Mouse (Mus musculus): Measurements from ENCODE around the gene Ltb4r1. TPM values are rescaled to one million over a fixed set of nuclear protein-coding genes. Genes with fewer than 3 reads are reported as not detected.

The Ltb4r1 gene
- polyA plus RNA-seq, 1 experiment: 0.14 TPM

DNA sequence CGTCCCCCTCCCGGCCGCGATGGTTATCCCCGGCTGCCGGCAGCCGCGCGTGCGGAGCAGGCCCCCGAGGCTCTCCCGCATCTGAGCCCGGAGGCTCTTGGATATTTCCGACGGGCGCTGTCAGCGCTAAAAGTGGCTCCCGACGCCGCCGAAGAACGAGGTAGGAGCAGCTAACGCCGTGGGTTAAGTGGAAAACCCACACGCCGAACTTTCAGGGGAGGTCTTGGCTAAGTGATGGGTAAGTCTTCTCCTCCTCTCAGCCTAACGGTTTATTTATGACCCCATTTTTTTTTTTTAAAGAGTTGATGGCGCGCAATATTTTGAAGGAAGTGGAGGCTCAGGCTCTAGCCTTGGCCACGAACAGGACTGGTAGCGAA lies 19.9 kb upstream of the Ltb4r1 start:
- DNase-seq (ENCODE audit: extremely low spot score in 1 of 2, low spot score in 1 of 2): no peak

GRCm38 (mm10) chr14:55747051-55747847 lies 18.5 kb upstream of the Ltb4r1 start:
- no peak for DNase-seq (ENCODE audit: extremely low spot score in 1 of 2, low spot score in 1 of 2)

DNA sequence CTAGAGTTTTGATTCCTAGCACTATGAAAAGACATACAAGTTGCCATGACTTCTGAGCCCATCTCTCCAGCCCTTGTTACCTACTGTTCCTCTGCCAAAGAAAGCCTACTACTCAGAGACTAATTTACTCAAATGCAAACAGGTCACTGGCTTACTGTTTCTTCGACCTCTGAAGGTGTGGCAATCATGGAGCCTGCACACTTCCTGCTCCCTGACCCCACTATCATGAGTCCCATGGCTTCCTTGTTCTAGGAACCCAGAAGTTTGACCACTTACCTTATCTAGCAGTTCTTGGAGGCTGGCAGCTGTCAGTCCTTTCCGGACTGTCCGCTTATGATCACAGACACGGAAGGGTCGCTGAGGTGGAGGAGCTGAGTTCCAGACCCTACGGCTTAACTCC lies 8.2 kb upstream of the Ltb4r1 start:
- no peak for DNase-seq (ENCODE audit: extremely low spot score in 1 of 2, low spot score in 1 of 2)

GRCm38 (mm10) chr14:55758363-55758784 lies 7.4 kb upstream of the Ltb4r1 start, which contains the start of gene Cideb:
TSS of gene Cideb (minus strand) at chr14:55758458.
- peak in 1 of 2 experiments; percentile 74 for DNase-seq (ENCODE audit: extremely low spot score in 1 of 2, low spot score in 1 of 2)

DNA sequence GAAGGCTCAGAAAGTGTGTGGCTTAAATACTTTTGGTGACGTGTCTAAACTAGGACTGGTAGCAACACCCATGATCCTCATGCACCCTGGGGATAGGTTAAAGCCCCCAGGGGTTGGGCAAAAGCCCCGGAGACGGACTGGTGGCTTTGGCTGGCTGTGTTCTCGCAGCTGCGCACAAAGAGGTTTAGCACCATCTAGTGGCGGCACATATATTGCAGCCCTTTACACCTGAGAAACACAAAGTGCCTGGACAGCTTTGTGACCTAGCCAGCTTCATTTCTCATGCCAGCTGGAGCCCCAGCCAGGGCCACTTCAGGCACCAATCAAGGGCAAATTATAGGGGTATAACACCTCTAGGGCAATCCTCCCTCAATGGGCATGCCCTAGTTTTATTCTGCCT lies 5.6 kb upstream of the Ltb4r1 start:
- peak; percentile 59 to 94 for DNase-seq (ENCODE audit: extremely low spot score in 1 of 2, low spot score in 1 of 2)

- DNase-seq (ENCODE audit: extremely low spot score in 1 of 2, low spot score in 1 of 2): no peak
Observed at GRCm38 (mm10) chr14:55761163-55761562, 4.6 kb upstream of the Ltb4r1 start, which contains the start of gene Ltb4r2. TSS of gene Ltb4r2 (plus strand) at chr14:55761428.

GRCm38 (mm10) chr14:55762001-55762821 lies 3.6 kb upstream of the Ltb4r1 start:
- DNase-seq (ENCODE audit: extremely low spot score in 1 of 2, low spot score in 1 of 2): no peak

GRCm38 (mm10) chr14:55763166-55763565 lies 2.6 kb upstream of the Ltb4r1 start:
- no peak for DNase-seq (ENCODE audit: extremely low spot score in 1 of 2, low spot score in 1 of 2)

- peak in 1 of 2 experiments; percentile 37 for DNase-seq (ENCODE audit: extremely low spot score in 1 of 2, low spot score in 1 of 2)
Observed at GRCm38 (mm10) chr14:55767519-55768414, 2.0 kb downstream of the Ltb4r1 start.

DNA sequence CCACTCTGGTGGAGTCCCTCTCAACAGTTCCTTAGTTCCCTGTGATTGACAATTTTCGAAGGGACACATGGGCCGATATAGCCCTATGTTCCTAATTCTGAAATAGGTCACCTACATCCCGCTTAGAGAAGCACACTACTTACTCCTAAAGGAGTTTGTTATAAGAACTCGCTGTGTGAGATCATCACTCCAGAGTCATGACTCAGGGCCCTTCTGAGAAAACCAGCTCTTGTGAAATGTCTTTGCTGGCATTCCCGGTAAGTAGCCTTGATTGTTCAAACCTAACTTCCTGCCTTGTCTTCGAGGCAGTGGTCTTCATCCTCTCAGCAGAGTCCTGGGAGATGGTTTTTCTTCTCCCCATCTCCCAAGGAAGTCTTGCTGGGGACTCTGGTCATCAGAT lies 2.8 kb downstream of the Ltb4r1 start:
- DNase-seq (ENCODE audit: extremely low spot score in 1 of 2, low spot score in 1 of 2): no peak

DNA sequence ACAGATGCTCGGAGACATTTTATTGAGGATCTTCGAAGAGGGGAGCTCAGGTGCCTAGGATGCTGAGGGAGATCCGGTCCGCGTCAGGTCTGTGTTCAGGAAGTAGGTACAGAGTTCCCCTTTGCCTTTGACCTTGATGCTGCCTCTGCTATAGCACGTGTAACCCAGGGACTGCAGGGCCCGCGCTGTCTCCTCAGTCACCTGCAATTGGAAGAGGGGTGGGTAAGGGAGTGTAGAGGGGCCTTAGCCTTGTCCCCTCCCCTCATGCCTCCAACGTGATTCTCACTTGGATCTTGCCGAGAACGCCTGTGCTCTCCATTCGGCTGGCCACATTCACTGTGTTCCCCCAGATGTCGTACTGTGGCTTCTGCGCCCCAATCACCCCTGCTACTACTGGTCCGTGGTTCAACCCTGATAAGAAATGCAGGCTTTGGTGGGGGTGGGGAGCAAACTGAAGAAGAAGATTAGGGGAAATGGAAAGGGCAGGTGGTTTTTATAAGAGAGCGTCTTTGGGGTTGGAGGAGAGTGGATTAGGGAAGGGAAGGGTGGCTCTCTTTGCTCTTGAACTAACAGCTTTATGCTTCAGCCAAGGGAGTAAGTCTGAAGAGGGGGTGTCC lies 3.4 kb downstream of the Ltb4r1 start:
- no peak for DNase-seq (ENCODE audit: extremely low spot score in 1 of 2, low spot score in 1 of 2)

DNA sequence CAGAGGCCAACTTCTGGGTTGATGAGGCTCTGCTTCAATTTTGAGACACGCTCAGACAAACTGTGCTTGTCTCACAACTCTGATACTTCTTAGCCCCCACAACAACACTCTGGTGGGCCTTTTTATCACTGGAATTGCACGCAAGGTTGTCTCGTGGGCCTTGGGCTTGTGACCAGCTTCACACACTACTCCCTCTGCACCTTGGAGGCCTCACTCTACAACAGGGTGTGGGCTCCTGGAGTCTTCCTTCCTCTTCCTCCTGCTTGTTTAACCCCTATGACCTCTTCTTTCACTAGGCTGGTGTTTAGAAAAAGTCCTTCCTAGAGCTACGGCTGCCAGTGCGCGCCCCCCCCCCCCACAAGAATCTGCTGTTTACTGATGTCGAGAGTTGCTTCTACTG lies 10.9 kb downstream of the Ltb4r1 start:
- DNase-seq (ENCODE audit: extremely low spot score in 1 of 2, low spot score in 1 of 2): no peak

GRCm38 (mm10) chr14:55777176-55777575 lies 11.4 kb downstream of the Ltb4r1 start:
- DNase-seq (ENCODE audit: extremely low spot score in 1 of 2, low spot score in 1 of 2): no peak

- DNase-seq (ENCODE audit: extremely low spot score in 1 of 2, low spot score in 1 of 2): no peak
Observed at GRCm38 (mm10) chr14:55777806-55778205, 12.0 kb downstream of the Ltb4r1 start.

DNA sequence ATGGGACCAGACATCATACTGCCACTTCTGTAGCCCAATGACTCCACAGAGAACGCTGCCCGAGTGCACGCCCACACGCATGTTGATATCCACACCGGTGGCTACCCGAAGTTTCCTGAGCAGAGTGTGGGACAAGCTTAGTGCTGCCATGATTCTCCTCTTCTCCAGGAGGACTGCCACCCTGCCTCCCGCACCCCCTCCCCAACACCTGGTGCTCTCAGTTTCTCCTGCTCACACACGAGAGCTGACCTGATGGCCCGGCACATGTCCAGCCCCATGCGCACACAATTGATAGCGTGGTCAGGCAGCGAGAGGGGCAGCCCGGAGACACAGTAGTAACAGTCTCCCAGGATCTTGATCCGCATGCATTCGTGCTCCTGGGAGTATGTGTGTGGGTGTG lies 12.9 kb downstream of the Ltb4r1 start:
- no peak for DNase-seq (ENCODE audit: extremely low spot score in 1 of 2, low spot score in 1 of 2)

DNA sequence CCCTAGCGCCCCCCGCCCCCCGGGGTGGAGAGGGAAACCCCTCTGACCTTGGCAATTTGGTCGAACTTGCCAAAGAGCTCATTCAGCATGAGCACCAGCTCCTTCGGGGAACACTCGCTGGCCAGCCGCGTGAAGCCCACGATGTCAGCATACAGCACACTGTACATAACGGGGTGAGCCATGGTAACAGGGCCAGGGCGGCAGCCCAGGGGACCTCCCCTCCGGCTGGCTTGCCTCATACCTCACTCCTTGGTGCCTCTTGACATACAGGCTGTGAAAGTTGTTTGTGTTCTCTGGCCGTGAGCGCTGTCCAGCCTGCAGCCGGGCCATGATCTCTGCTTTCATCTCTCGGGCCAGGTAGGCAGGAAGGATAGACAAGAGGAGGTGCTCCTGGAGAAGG lies 13.9 kb downstream of the Ltb4r1 start:
- no peak for DNase-seq (ENCODE audit: extremely low spot score in 1 of 2, low spot score in 1 of 2)

DNA sequence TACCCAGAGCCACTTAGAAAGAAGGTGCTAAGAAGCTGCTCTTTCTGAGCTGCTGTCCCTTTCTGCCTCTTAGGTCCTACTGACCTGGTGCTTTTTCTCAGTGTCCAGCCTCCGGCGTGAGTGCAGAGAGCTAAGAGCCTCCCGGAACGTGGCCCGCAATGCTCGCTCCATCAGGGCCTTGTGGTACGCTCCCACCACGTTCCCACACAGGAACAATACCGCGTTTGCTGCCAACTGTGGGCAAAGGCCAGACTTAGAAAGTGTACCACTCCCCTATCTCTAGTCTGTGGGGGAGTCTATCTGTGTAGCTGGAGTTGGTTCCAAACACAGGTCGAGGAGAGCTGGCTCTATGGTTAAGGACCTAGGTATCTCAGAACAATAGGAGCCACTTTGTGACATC lies 15.0 kb downstream of the Ltb4r1 start:
- DNase-seq (ENCODE audit: extremely low spot score in 1 of 2, low spot score in 1 of 2): no peak

- peak in 1 of 2 experiments; percentile 76 for DNase-seq (ENCODE audit: extremely low spot score in 1 of 2, low spot score in 1 of 2)
Observed at GRCm38 (mm10) chr14:55781310-55781709, 15.5 kb downstream of the Ltb4r1 start.

DNA sequence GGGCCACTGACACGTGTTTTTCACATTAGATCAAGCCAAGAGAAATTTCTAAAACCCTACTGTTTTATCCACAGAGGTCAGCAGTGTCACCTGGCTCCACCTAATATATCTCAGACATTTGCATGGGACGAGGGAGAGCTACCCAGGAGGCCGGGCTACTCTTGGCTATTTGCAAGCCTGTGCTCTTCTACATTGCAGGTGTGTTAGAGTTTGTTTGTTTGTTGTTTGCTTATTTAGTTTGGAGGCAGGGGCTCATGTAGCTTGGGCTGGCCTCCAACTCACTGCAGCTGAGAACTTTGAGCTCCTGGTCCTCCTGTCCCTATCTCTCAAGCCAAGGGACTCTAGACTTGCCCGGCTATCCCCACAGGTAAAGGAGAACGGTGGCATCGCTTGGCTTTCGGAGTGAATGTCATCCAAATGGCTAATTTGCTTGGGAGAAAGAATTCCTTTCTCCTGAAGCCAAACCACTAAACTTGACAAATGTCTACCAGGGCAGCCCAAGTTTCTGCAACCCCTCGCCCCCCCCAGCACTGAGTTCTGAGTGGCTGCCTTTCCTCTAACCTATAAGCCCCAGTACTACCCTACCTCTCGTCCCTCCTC lies 16.7 kb downstream of the Ltb4r1 start:
- no peak for DNase-seq (ENCODE audit: extremely low spot score in 1 of 2, low spot score in 1 of 2)
